Mouse (Mus musculus) lung, postnatal 0 days (tissue): ENCODE measurements around the gene Cited2.

Experiments used
- CTCF ChIP-seq: IDR thresholded peaks from 2 replicates; pipeline ENCODE4 v1.5.1; 2016; ENCODE audit warnings: antibody characterized with exemption, mild to moderate bottlenecking
- EP300 ChIP-seq: IDR thresholded peaks from 2 replicates; pipeline ENCODE4 v1.6.1; 2016; ENCODE audit warnings: antibody characterized with exemption, mild to moderate bottlenecking, control low read depth

- TF ChIP-seq CTCF (no peak), EP300 (no peak)
These were observed 38.6 kb downstream of the Cited2 start for GRCm38 (mm10) chr10:17761652-17762051.
